Mouse (Mus musculus) forebrain, embryonic 13.5 days (tissue): Measurements from ENCODE around the gene Olfr1126. TPM values are rescaled to one million over a fixed set of nuclear protein-coding genes. Genes with fewer than 3 reads are reported as not detected.
"Not testable (repeated sequence)": the region's sequence is repeated elsewhere in the genome, so short reads cannot be mapped to it uniquely, and the experiment has no call there.

ENCODE experiments used
- ATAC-seq: fragments of 200-750 bp; cut with Nextera tagmentation; 2 replicates; pipeline ENCODE4 v1.8.0; 2017
- H3K27ac ChIP-seq: fragments of 300-500 bp; sonication (generic); 2 replicates; pipeline ENCODE4 v1.5.1; 2015; ENCODE audit warnings: inconsistent platforms, mild to moderate bottlenecking, moderate library complexity
- H3K27me3 ChIP-seq: fragments of 300-500 bp; sonication (generic); 2 replicates; pipeline ENCODE4 v1.6.1; 2015; ENCODE audit warnings: mild to moderate bottlenecking, inconsistent platforms
- H3K36me3 ChIP-seq: fragments of 300-500 bp; sonication (generic); 2 replicates; pipeline ENCODE4 v1.6.1; 2015; ENCODE audit warnings: mild to moderate bottlenecking, inconsistent platforms; ENCODE audit not compliant: poor library complexity, severe bottlenecking
- H3K4me1 ChIP-seq: fragments of 300-500 bp; sonication (generic); 2 replicates; pipeline ENCODE4 v1.6.1; 2015; ENCODE audit warnings: inconsistent platforms
- H3K4me2 ChIP-seq: fragments of 300-500 bp; sonication (generic); 2 replicates; pipeline ENCODE4 v1.6.1; 2015; ENCODE audit warnings: inconsistent platforms, mild to moderate bottlenecking, moderate library complexity
- H3K4me3 ChIP-seq: fragments of 300-500 bp; sonication (generic); 2 replicates; pipeline ENCODE4 v1.5.1; 2015; ENCODE audit warnings: mild to moderate bottlenecking, inconsistent platforms
- H3K9ac ChIP-seq: fragments of 300-500 bp; sonication (generic); 2 replicates; pipeline ENCODE4 v1.6.1; 2015; ENCODE audit warnings: mild to moderate bottlenecking, inconsistent platforms
- H3K9me3 ChIP-seq: fragments of 300-500 bp; sonication (generic); replicated peaks from 2 replicates; pipeline ENCODE4 v1.6.1; 2016; ENCODE audit warnings: inconsistent platforms
- WGBS: fragments of 180-500 bp; shearing (Covaris S2); methylation state at CpG from one replicate; pipeline ENCODE4 v1.1.7; 2015; 5-methylcytosine and 5-hydroxymethylcytosine counted together
- polyA plus RNA-seq: library from polyadenylated mRNA; unstranded; fragments of >200 nt; fragmentation: Nextera tagmentation; extraction: Ambion mirVana; gene quantifications from 2 replicates; pipeline ENCODE4 v1.2.1, GENCODE M21; 2015

The Olfr1126 gene
- not detected in 2 replicates for polyA plus RNA-seq

- Histone ChIP-seq H3K27ac (no peak within 1 kb of the TSS), H3K36me3 (no peaks in the 10 kb centered on the region), H3K9me3 (no peaks in the 10 kb centered on the region), H3K4me3 (no peak within 1 kb of the TSS), H3K4me1 (no peaks in the 10 kb centered on the region), H3K27me3 (no peaks in the 10 kb centered on the region), H3K9ac (no peak within 1 kb of the TSS), H3K4me2 (no peak within 1 kb of the TSS)
- ATAC-seq, result no peak
These were observed at the start of gene Olfr1126 for GRCm38 (mm10) chr2:87453662-87454061. Olfr1126 (plus strand) TSS chr2:87453962.

DNA sequence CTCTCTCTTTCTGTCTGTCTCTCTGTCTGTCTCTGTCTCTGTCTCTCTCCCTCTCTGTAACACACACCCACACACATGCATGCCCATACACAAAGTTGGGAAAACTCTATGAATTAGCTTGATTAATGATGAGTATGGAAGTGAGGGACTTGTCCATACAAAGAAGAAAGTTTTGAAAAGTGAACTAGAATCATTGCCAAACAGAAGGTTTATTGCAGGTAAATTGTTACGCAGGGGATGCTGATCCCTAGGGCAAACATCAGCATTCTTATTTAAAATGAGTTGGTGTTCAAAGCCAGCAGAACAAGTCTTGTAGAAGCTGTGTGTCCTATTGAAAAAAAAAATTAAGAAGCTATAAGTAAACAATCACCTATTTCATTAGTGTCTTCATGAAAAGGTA is 37.4 kb upstream of the Olfr1126 start, which contains the start of gene Olfr1123:
TSS of gene Olfr1123 (plus strand) at position 301 of the 400 bp plus-strand sequence.
- Histone ChIP-seq H3K4me1 (no peaks in the 10 kb centered on the region), H3K27ac (no peak within 1 kb of the TSS), H3K27me3 (no peaks in the 10 kb centered on the region), H3K36me3 (no peaks in the 10 kb centered on the region), H3K4me3 (no peak within 1 kb of the TSS), H3K9ac (no peak within 1 kb of the TSS), H3K9me3 (no peaks in the 10 kb centered on the region), H3K4me2 (no peak within 1 kb of the TSS)
- ATAC-seq, result no peak
- 87% methylated on average over 1 of the region's 1 CpGs for WGBS

DNA sequence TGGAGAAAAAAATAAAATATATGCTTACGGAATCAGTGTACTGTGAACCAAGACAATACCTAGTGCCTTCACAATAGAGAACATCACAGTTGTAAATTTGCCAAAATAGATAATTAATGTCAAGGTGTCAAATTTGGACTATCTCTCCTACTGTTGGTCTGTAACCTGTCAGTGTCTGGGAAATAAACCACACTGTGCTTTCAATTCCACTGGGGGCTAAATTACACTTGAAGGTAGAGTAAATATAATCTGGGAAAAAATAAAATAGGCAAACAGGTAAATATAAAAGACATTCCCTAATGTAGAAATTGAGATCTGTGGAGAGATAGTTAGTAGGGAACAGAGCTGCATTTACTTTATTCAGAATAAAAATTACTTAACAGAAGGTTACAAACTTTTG is 23.8 kb upstream of the Olfr1126 start, which contains the start of gene Olfr1124:
TSS of gene Olfr1124 (plus strand) at position 301 of the 400 bp plus-strand sequence.
- WGBS, result 92% methylated on average over 1 of the region's 1 CpGs
- no peak for ATAC-seq
- H3K36me3 ChIP-seq, result no peaks in the 10 kb centered on the region

GRCm38 (mm10) chr2:87437731-87438130 is 16.0 kb upstream of the Olfr1126 start:
- ATAC-seq, result no peak
- 95% methylated on average over 16 of the region's 16 CpGs for WGBS
- Histone ChIP-seq H3K9ac (no peak overlapping the region), H3K27ac (no peak overlapping the region), H3K4me1 (no peaks in the 10 kb centered on the region), H3K4me2 (no peak overlapping the region), H3K36me3 (no peaks in the 10 kb centered on the region), H3K9me3 (no peaks in the 10 kb centered on the region), H3K4me3 (no peak overlapping the region), H3K27me3 (no peaks in the 10 kb centered on the region)

More for the DNA sequence above, 23.8 kb upstream of the Olfr1126 start, which contains the start of gene Olfr1124:
- no peak within 1 kb of the TSS for H3K4me3 ChIP-seq
- no peaks in the 10 kb centered on the region for H3K9me3 ChIP-seq
- H3K27ac ChIP-seq, result no peak within 1 kb of the TSS
- no peak within 1 kb of the TSS for H3K4me2 ChIP-seq
- no peaks in the 10 kb centered on the region for H3K4me1 ChIP-seq
- H3K9ac ChIP-seq, result no peak within 1 kb of the TSS
- no peaks in the 10 kb centered on the region for H3K27me3 ChIP-seq

- no peak overlapping the region for H3K27ac ChIP-seq
- 85% methylated on average over 4 of the region's 4 CpGs for WGBS
- H3K9ac ChIP-seq, result no peak overlapping the region
- no peaks in the 10 kb centered on the region for H3K9me3 ChIP-seq
- no peak overlapping the region for H3K4me3 ChIP-seq
- no peaks in the 10 kb centered on the region for H3K27me3 ChIP-seq
- no peaks in the 10 kb centered on the region for H3K36me3 ChIP-seq
- no peaks in the 10 kb centered on the region for H3K4me1 ChIP-seq
- H3K4me2 ChIP-seq, result no peak overlapping the region
- no peak for ATAC-seq
These were observed 8.0 kb downstream of the Olfr1126 start for GRCm38 (mm10) chr2:87461769-87462168.

DNA sequence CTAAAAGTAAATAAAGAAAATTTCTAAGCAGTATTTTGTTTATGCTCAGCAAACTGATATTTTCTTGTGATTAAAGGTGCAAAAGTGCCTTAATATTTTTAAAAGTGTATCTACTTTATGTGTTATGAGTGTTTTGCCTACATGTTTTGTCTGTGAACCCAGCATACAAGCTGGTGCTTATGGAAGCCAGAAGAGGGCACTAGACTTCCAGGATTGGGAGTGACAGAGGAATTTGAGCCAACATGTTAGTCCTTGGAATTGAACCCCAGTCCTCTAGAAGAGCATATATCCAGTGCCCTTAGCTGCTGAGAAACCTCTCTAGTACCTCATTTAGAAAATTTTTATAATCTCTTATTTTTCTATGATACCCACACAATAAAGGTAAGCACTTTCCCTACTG is 26.4 kb downstream of the Olfr1126 start:
- Histone ChIP-seq H3K9ac (no peak overlapping the region), H3K36me3 (no peaks in the 10 kb centered on the region), H3K4me3 (no peak overlapping the region), H3K9me3 (no peaks in the 10 kb centered on the region), H3K4me1 (no peaks in the 10 kb centered on the region), H3K27ac (no peak overlapping the region), H3K4me2 (no peak overlapping the region), H3K27me3 (no peaks in the 10 kb centered on the region)
- ATAC-seq, result no peak

DNA sequence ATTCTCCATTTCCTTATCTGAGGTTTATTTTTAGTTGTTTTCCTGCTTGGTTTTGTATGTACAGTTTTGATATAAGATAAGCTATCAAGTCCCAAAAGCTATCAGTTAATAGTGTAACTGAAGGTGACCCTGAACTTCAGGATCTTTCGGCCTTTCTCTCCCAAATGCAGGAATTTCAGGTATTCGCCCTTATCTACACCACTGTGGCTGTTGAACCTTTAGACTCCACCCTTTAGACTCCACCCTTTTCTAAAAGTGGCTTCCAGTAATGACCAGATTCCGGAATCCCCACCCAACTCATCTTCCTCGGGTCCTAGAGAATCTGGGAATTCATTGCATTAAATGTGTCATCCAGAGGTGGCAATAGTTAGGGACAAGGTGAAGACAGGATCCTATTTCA is 27.4 kb downstream of the Olfr1126 start:
- Histone ChIP-seq H3K9me3 (no peaks in the 10 kb centered on the region), H3K27ac (no peak overlapping the region), H3K27me3 (no peaks in the 10 kb centered on the region), H3K36me3 (no peaks in the 10 kb centered on the region), H3K4me1 (no peaks in the 10 kb centered on the region), H3K9ac (no peak overlapping the region), H3K4me2 (no peak overlapping the region), H3K4me3 (no peak overlapping the region)
- WGBS, result 88% methylated on average over 4 of the region's 4 CpGs
- ATAC-seq, result no peak

DNA sequence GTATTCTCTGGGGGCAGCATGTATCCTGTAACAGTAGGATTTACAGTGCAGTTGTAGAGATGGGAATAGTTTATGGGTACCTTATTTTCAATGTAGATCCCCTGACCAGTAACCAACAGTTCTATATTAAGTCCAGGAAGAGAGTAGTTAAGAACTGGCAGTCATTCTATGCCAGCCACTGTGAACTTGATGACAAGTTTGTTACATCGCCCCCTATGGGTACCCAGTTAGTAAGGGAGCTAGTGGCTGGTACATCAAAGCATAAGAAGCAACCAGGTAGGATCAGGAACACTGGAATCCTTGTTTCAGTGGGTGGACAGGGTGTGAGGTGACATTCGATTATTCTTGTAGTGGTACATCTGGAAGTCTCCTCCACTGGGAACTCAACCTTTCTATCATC is 28.5 kb downstream of the Olfr1126 start:
- no peak overlapping the region for H3K4me3 ChIP-seq
- H3K27ac ChIP-seq, result no peak overlapping the region
- H3K36me3 ChIP-seq, result no peaks in the 10 kb centered on the region
- no peaks in the 10 kb centered on the region for H3K27me3 ChIP-seq
- no peak overlapping the region for H3K9ac ChIP-seq
- no peak for ATAC-seq
- no peaks in the 10 kb centered on the region for H3K9me3 ChIP-seq
- H3K4me1 ChIP-seq, result no peaks in the 10 kb centered on the region
- WGBS, result 78% methylated on average over 2 of the region's 2 CpGs
- no peak overlapping the region for H3K4me2 ChIP-seq

DNA sequence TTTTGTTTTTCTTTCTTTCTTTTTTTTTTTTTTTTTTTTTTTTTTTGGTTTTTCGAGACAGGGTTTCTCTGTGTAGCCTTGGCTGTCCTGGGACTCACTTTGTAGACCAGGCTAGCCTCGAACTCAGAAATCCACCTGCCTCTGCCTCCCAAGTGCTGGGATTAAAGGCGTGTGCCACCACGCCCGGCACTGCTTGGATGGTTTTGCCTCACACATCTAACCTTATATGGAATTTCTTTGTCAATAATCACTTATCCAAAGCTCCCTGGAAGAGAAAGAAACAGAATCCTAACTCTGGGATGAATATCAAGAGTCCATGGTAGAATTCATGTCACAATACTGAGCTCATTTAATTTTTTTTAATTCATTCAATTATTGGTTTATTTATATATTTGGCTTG is 43.2 kb downstream of the Olfr1126 start, which contains the start of gene Pramel7:
TSS of gene Pramel7 (minus strand) at position 101 of the 400 bp plus-strand sequence.
- H3K9me3 ChIP-seq, H3K4me2 ChIP-seq, H3K27me3 ChIP-seq, H3K4me1 ChIP-seq, H3K27ac ChIP-seq, ATAC-seq, H3K4me3 ChIP-seq, H3K36me3 ChIP-seq, H3K9ac ChIP-seq: not testable (repeated sequence)
- whole genome bisulfite sequencing, result 82% methylated on average over 4 of the region's 5 CpGs

DNA sequence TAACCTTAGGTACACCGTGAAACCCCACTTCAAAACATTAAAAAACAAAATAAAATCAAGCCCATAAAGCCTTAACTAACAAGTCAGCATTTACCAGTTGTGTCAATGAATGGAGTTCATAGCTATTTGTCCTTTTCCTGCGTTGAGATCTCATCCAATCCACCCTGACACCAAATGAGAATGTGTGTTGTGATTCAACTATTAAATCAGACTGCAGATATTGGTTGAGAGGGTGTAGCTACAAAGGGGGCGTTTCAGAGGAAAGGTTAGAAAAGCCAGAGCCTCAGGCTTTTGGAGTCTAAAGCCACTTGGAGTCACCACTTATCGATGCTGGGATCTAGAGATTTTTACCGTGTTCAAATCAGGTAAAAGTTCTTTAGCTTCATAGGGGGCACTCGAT is 52.5 kb downstream of the Olfr1126 start, which contains the start of gene Pramel6:
TSS of gene Pramel6 (plus strand) at position 301 of the 400 bp plus-strand sequence.
- no peak for ATAC-seq
- Histone ChIP-seq H3K9me3 (no peaks in the 10 kb centered on the region), H3K9ac (no peak within 1 kb of the TSS), H3K4me3 (no peak within 1 kb of the TSS), H3K27ac (no peak within 1 kb of the TSS), H3K4me1 (no peaks in the 10 kb centered on the region), H3K4me2 (no peak within 1 kb of the TSS), H3K27me3 (no peaks in the 10 kb centered on the region), H3K36me3 (no peaks in the 10 kb centered on the region)
- 91% methylated on average over 6 of the region's 6 CpGs for WGBS

Other genes with a start within 250 kb of the Olfr1126 start
- gene Olfr1113, start 245.0 kb upstream of the Olfr1126 start, polyA plus RNA-seq, result not detected in 2 replicates
- gene Olfr1115, start 205.9 kb upstream of the Olfr1126 start, polyA plus RNA-seq, result not detected in 2 replicates
- gene Olfr1116, start 186.4 kb upstream of the Olfr1126 start, polyA plus RNA-seq, result not detected in 2 replicates
- not detected in 2 replicates for gene Olfr1118, start 146.4 kb upstream of the Olfr1126 start, polyA plus RNA-seq
- not detected in 2 replicates for gene Olfr1120, start 99.1 kb upstream of the Olfr1126 start, polyA plus RNA-seq
- not detected in 2 replicates for gene Olfr1121, start 84.1 kb upstream of the Olfr1126 start, polyA plus RNA-seq
- not detected in 2 replicates for gene Olfr1122, start 68.1 kb upstream of the Olfr1126 start, polyA plus RNA-seq
- not detected in 2 replicates for gene Olfr1123, start 37.3 kb upstream of the Olfr1126 start, polyA plus RNA-seq
- 0.13 and 0.14 TPM in 2 replicates for gene Olfr1124, start 23.7 kb upstream of the Olfr1126 start, polyA plus RNA-seq
- not detected in 2 replicates for gene Pramel7, start 43.1 kb downstream of the Olfr1126 start, polyA plus RNA-seq
- gene Pramel6, start 52.6 kb downstream of the Olfr1126 start, polyA plus RNA-seq, result not detected in 2 replicates
- gene Olfr153, start 77.8 kb downstream of the Olfr1126 start, polyA plus RNA-seq, result not detected in 2 replicates
- gene Olfr1128, start 91.6 kb downstream of the Olfr1126 start, polyA plus RNA-seq, result not detected in 2 replicates
- gene Olfr1129, start 119.9 kb downstream of the Olfr1126 start, polyA plus RNA-seq, result not detected in 2 replicates
- gene Olfr1130, start 152.2 kb downstream of the Olfr1126 start, polyA plus RNA-seq, result not detected in 2 replicates
- not detected in 2 replicates for gene Olfr1131, start 173.1 kb downstream of the Olfr1126 start, polyA plus RNA-seq
- not detected in 2 replicates for gene Olfr1132, start 183.6 kb downstream of the Olfr1126 start, polyA plus RNA-seq
- not detected in 2 replicates for gene Olfr1133, start 193.4 kb downstream of the Olfr1126 start, polyA plus RNA-seq
- not detected in 2 replicates for gene Olfr1134, start 204.5 kb downstream of the Olfr1126 start, polyA plus RNA-seq
- not detected in 2 replicates for gene Olfr1135, start 219.7 kb downstream of the Olfr1126 start, polyA plus RNA-seq
- not detected in 2 replicates for gene Olfr1136, start 240.0 kb downstream of the Olfr1126 start, polyA plus RNA-seq